Mouse (Mus musculus) erythroblast, embryonic 14.5 days (primary cell): Measurements from ENCODE around the gene Spdef. TPM values are rescaled to one million over a fixed set of nuclear protein-coding genes. Genes with fewer than 3 reads are reported as not detected.

ENCODE experiments used
- H3K27me3 ChIP-seq: 2 replicates; pipeline ENCODE4 v1.6.1; 2012; ENCODE audit warnings: inconsistent platforms; ENCODE audit not compliant: control insufficient read depth
- H3K36me3 ChIP-seq: 2 replicates; pipeline ENCODE4 v1.6.1; 2012; ENCODE audit warnings: mild to moderate bottlenecking, inconsistent platforms; ENCODE audit not compliant: control insufficient read depth
- H3K4me1 ChIP-seq: 2 replicates; pipeline ENCODE4 v1.6.1; 2012; ENCODE audit warnings: inconsistent platforms; ENCODE audit not compliant: control insufficient read depth
- H3K4me3 ChIP-seq: replicated peaks from 2 replicates; pipeline ENCODE3; 2012; ENCODE audit warnings: moderate library complexity, mild to moderate bottlenecking, inconsistent platforms
- H3K9me3 ChIP-seq: 2 replicates; pipeline ENCODE4 v1.6.1; 2012; ENCODE audit warnings: low read length, inconsistent platforms, mixed read lengths; ENCODE audit not compliant: control insufficient read depth
- GATA1 ChIP-seq: IDR thresholded peaks from 2 replicates; pipeline ENCODE4 v1.6.1; 2012; ENCODE audit warnings: low read length, inconsistent platforms, mixed read lengths
- TAL1 ChIP-seq: IDR thresholded peaks from 3 replicates; pipeline ENCODE4 v1.6.1; 2012; ENCODE audit warnings: low read length, inconsistent platforms, mixed read lengths
- polyA plus RNA-seq: library from polyadenylated mRNA; stranded (reverse); fragments of >175 nt; gene quantifications from 2 replicates; pipeline ENCODE4 v1.2.3, GENCODE M21; 2012

Gene Spdef
- polyA plus RNA-seq, 1 experiment: not detected

GRCm38 (mm10) chr17:27676270-27676669 is 52.5 kb downstream of the Spdef start:
- Histone ChIP-seq H3K4me1 (no peaks in the 10 kb centered on the region), H3K4me3 (no peak overlapping the region), H3K9me3 (peaks cover 3% of the 10 kb centered on the region; the same call in 1 of the 2 replicates), H3K36me3 (no peaks in the 10 kb centered on the region), H3K27me3 (no peaks in the 10 kb centered on the region)
- TF ChIP-seq TAL1: no peak
- TF ChIP-seq GATA1: no peak

GRCm38 (mm10) chr17:27675453-27675852 is 53.3 kb downstream of the Spdef start:
- no peaks in the 10 kb centered on the region for H3K27me3 ChIP-seq
- TF ChIP-seq TAL1 (no peak), GATA1 (no peak)
- H3K4me3 ChIP-seq: no peak overlapping the region
- H3K9me3 ChIP-seq: peaks cover 3% of the 10 kb centered on the region; the same call in 1 of the 2 replicates
- no peaks in the 10 kb centered on the region for H3K4me1 ChIP-seq
- no peaks in the 10 kb centered on the region for H3K36me3 ChIP-seq

- H3K9me3 ChIP-seq: peaks cover 3% of the 10 kb centered on the region; the same call in 1 of the 2 replicates
- H3K4me1 ChIP-seq: no peaks in the 10 kb centered on the region
- TF ChIP-seq TAL1: no peak
- TF ChIP-seq GATA1: no peak
- no peak overlapping the region for H3K4me3 ChIP-seq
- no peaks in the 10 kb centered on the region for H3K36me3 ChIP-seq
- no peaks in the 10 kb centered on the region for H3K27me3 ChIP-seq
Observed at GRCm38 (mm10) chr17:27673945-27674344, 54.8 kb downstream of the Spdef start.

GRCm38 (mm10) chr17:27671720-27672119 is 57.0 kb downstream of the Spdef start:
- H3K9me3 ChIP-seq: peaks cover 3% of the 10 kb centered on the region; the same call in 1 of the 2 replicates
- H3K27me3 ChIP-seq: no peaks in the 10 kb centered on the region
- no peaks in the 10 kb centered on the region for H3K36me3 ChIP-seq
- no peak for TF ChIP-seq GATA1
- TF ChIP-seq TAL1: no peak
- H3K4me3 ChIP-seq: no peak overlapping the region
- H3K4me1 ChIP-seq: no peaks in the 10 kb centered on the region

Other genes with a start within 250 kb of the Spdef start
- gene Grm4, start 207.6 kb downstream of the Spdef start, polyA plus RNA-seq: not detected in 2 replicates
- gene Hmga1, start 172.5 kb downstream of the Spdef start, polyA plus RNA-seq: 57.3 and 59.4 TPM in 2 replicates
- 3.6 and 3.7 TPM in 2 replicates for gene AI413582, start 163.2 kb downstream of the Spdef start, polyA plus RNA-seq
- gene Nudt3, start 105.5 kb downstream of the Spdef start, polyA plus RNA-seq: 5.1 and 6.4 TPM in 2 replicates
- not detected in 2 replicates for gene RPS10-NUDT3, start 93.7 kb downstream of the Spdef start, polyA plus RNA-seq
- gene Rps10, start 92.3 kb downstream of the Spdef start, polyA plus RNA-seq: 265 and 292 TPM in 2 replicates
- gene Pacsin1, start 73.4 kb downstream of the Spdef start, polyA plus RNA-seq: 0.01 TPM in 1 of 2 replicates, not detected in the other
- 10.7 and 13.7 TPM in 2 replicates for gene D17Wsu92e, start 91.7 kb upstream of the Spdef start, polyA plus RNA-seq
- 50.6 and 57.6 TPM in 2 replicates for gene Snrpc, start 109.2 kb upstream of the Spdef start, polyA plus RNA-seq
- 0.19 and 0.25 TPM in 2 replicates for gene Uhrf1bp1, start 127.5 kb upstream of the Spdef start, polyA plus RNA-seq
- gene Anks1, start 180.4 kb upstream of the Spdef start, polyA plus RNA-seq: 0.30 and 0.39 TPM in 2 replicates
- gene Taf11, start 180.9 kb upstream of the Spdef start, polyA plus RNA-seq: 5.0 and 6.3 TPM in 2 replicates